Mouse (Mus musculus) adrenal gland, postnatal 14 days (tissue): Measurements from ENCODE around the gene Rsg1. TPM values are rescaled to one million over a fixed set of nuclear protein-coding genes. Genes with fewer than 3 reads are reported as not detected.

Source experiments
- DNase-seq: peaks from one replicate; pipeline ENCODE4 v3.0.0; 2021; ENCODE audit warnings: mixed read lengths
- long read RNA-seq, 2 experiments: library from polyadenylated mRNA; stranded (forward); transcript quantifications; one replicate each; pipeline ENCODE4 v2.0.0; 2021
- total RNA-seq: library from RNA; stranded (reverse); gene quantifications from 2 replicates; pipeline ENCODE4 v1.2.3, GENCODE M21; 2021

Rsg1 gene
- 1.1 and 1.8 TPM in 2 replicates for total RNA-seq
- long read RNA-seq, experiment 1, partial matches to known transcripts, result 0 of 1 reads
- long read RNA-seq, experiment 1, other reads (novel, unspliced or antisense), result 0 of 1 reads
- long read RNA-seq, experiment 2, result 0 reads

DNA sequence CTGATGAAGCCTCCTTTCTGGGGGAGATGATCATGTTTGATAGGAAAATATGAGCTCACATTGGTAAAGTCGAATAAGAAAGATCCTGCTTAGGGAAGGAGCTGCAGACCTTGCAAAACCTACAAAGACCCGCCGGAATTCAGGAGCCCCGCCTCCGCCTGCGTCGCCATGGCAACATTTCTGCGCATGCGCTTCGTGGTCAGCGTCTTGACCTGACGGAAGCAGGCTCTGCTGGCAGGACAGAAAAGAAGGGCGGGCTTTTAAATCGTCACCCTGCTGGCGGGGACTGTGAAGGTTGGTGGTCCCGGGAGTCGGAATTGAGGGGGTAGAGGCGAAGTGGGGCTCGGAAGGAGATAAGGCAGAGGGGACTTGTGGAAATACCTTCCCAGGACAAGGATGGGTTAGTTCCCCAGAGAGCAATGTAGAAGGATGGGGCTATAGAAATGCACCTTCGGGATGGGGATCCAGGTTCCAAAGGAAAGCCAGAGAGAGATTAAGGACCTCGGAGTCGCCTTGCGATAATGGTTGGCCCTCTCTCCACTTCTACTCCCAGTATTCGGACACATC lies at the start of gene Rsg1:
Rsg1 (plus strand) TSS at position 187 of the 567 bp plus-strand sequence.
- DNase-seq, result peak; percentile 95

DNA sequence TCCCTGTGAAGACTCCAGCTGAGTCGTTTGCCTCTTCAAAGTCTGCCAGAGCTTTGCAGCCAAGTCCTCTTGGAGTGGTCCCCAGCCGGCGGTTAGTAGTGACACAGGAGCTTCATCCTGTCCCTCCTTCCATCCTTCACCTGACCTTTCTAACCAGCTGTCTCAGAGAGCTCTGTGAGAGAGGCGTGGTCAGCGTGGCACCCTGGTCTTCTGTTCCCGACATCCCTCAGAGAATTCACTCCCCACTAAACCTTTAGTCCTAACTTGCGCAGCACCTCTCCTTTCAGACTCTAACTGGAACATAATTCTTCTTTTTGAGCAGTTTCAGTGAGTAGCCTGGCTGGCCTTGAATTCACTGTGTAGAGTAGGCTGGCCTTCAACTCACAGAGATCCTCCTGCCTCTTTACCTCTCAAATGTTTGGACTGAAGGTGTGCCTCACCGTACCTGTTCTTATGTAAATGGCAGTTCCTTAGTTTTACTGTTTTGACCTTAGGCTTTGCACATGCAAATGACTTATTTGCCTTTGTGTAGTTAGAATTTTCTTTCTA lies 47.9 kb upstream of the Rsg1 start:
- DNase-seq, result no peak

DNA sequence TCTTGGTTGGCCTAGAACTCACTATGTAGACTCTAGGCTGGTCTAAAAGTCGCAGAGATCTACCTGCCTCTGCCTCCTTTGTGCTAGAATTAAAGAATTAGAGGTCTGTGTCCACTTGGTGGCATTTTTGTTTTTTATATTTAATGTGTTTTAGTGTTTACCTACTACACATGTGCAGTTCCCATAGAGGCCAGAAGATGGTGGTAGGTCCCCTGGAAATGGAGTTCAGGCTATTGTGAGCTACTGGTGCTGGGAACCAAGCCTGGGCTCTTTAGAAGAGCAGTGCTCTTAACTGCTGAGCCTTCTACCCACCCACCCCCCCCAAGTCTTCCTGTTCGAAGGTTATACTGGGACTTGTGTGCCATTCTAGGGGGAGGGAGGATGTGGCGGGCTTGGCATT lies 46.6 kb upstream of the Rsg1 start:
- DNase-seq, result no peak

DNA sequence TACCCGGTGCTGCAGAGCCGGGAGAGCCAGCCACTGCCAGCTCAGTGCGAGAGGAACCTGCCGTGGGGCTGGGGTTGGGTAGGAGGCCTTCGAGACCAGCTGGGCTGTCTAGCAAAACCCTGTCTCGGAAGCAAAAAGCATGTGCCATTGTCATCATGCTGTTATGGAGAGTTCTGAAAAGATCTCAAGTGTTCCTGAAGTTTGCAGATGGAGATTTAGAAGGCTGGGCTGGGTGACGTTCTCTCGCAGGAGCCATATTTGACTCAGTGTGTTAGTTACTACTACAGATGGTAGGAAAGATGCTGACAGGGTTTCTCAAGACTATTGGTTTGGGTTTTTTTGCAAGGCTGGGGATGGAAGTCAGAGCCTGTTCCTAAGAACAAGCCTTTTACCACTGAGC lies 41.6 kb upstream of the Rsg1 start:
- DNase-seq, result no peak

DNA sequence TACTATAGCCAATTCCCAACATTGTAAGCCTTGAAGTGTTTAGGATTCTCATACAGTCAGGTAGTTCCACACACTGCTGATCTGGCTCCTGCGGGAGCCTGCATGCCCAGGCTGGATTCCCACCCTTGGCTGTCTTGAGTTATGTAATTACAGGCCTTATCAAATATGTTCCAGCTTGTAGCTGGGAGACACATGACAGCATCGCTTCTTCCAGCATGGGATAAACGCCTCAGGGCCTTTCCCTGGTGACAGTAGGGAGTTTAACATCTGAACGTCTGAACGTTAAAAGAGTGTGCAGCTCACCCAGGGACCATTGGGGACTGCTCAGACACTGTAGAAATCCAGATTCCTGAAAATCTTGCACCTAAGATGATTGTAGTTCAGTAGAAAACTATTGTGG lies 38.0 kb upstream of the Rsg1 start:
- DNase-seq, result no peak

DNA sequence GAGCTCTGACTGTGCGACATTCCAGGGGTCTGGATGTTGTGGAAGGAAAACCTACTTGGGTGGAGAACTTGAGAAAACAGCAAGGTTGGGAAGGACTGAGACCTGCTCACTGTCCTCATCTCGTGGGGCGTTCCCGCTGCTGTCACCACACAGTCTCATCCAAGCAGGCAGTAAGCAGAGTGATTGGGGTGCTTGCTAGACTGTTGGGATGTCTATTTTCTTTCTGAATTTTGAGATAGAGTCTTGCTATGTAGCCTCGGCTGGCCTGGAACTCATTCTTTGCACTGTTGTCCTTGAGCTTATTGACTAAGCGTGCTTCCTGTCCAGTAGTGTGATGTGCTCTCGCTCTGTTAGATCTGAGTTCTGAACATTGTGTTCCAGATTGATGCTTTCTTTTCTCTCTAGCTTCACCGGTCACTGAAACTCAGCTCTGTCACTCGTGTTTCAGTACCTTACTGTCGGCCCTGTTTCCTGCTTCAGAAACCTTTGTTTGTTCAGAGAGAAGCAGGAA lies 37.4 kb upstream of the Rsg1 start:
- no peak for DNase-seq

DNA sequence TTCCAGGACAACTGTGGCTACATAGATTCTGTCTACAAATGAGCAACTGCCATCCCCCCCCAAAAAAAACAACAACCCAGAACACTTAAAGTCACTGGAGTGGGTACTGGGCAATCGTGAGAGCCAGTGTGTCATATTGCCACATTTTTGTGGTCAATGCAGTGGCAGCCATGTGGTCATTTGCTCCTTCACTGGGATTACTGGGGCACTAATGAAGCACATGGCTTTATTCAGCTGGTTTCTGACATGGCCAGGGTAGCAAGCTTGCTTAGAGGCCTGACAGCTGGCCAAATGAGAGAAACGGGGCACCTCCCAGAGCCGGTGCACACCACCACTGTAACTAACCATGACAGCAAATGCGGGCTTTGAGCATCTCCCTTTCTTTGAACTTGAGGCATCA lies 35.3 kb upstream of the Rsg1 start:
- no peak for DNase-seq

DNA sequence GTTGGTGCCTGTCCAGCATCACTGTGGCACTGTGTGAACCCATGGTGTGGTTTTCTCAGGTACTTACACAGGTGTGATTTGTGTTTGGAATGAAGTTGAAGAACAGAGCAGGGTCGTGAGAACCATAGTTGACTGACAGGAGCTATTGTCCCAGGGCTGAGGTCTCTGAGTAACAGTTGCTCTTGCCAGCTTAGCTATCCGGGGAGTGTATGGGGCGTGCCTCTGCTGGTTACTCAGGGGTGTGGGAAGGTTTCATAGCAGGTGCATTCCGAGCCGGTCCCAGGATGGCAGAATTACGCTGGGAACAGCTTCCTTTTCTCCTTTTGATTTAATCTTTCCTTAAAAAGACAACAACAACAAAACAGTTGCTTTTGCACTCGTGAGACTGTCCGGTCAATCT lies 32.9 kb upstream of the Rsg1 start:
- DNase-seq, result no peak

DNA sequence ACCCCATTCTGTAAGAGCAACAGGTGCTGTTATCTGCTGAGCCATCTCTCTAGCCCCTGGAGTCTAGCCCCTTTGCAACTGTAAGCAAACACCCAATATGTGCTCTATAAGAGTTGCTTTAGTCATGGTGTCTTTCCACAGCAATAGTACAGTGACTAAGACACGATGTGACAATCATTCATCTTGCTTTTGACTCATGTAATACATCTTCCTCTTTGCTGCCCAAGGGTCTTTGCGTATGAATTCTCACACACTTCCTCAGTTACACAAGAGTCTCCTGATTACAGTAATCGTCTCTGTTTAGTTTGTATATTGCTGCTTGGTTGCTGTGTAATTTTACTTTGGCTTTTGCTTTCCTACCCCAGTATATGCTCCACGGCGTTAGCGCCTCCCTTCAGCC lies 31.8 kb upstream of the Rsg1 start:
- DNase-seq, result no peak

DNA sequence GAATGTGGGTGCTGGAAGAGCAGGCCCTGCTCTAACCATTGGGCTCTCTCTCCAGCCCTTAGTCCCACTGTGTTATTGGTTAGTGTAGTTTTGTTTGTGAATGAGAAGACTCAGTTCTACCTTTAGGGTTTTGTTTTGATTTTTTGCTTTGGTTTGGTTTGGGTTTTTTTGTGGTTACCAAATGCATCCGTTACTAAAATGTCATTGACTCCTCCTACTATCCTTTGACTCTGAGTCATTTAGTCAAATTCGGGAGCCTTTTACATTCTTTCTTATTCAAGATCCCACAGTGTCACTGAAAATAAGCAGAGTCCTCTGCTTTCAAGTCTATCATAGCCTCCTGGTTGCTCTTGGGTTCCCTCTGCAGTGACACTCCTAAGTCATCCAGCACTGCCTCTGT lies 29.8 kb upstream of the Rsg1 start:
- DNase-seq, result no peak

DNA sequence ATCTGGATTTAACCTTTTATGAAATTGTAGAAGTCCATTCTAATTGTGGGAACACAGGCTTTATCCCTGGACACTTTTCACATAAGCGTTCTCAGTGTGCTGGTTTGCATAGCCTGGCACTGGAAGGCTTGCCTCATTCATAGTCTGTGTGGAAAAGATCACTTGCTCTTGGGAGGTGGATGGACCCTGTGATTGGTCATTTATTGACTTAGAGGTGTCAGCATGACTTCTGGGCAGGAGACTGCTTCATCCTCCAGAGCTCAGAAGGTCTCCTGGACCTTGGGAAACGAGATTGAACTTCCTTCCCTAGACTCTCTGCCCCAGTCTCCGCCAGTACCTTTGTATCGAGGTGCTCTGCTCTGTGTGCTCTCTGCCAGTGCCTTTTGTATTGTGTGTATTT lies 29.3 kb upstream of the Rsg1 start:
- DNase-seq, result no peak

DNA sequence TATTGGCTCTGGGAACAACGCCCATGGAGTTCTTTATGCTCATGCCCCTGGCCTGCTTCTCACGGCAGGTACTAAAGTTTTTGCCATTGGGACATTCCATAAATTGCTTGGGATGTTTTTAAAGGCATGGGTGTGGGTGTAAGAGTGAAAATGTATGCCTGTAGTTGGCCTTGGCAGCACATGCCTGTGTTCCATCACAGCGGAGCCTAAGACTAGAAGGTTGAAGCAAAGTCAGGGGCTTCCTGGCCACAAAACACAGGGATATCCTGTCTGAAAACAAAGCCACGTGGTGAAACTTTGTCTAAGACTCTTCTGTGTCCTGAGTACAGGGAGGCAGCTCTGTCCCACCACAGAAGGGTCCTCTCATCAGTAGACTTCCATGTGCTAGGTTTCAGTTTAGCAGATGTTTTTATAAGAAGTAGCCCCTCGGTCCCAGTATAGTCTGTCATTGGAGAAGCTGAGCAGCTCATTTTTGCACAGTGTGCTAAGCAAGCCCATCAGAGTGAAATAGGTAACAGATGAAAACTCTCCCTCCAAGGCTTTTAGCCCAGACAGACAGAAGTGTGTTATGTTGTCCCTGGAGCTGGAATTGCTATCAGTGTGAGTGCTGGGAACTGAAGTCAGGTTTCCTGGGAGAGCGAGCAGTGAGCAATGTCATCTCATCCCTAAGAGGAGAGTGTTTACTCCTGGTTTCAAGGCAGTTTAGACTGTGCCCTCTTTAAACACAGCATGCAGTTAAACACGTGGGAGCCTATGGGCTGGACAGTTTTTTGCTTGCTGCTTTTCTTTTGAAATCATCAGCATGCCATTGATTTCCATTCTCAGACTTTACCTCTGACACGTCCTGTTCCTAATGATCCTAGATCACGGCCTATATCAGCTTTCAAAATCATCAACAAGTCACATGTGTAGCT lies 26.6 kb upstream of the Rsg1 start:
- DNase-seq, result no peak

DNA sequence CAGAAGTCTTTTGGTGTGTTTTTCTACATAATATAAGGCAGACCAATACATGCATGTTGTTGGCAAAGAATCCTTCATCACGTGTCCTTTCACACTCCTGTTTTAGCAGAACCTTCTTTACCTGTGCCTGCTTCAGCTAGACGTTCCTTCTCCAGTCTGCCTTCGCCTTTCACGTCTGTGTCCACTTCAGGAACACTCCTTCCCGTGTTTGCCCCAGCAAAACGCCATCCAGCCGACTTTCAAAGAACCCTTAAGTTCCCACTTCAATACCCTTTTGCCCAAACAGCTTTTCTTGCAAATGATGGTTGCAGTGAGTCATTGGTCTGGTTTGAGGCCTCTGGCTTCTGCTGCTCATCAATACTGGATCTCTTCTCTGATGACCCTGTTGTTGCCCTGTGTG lies 22.5 kb upstream of the Rsg1 start:
- DNase-seq, result no peak

DNA sequence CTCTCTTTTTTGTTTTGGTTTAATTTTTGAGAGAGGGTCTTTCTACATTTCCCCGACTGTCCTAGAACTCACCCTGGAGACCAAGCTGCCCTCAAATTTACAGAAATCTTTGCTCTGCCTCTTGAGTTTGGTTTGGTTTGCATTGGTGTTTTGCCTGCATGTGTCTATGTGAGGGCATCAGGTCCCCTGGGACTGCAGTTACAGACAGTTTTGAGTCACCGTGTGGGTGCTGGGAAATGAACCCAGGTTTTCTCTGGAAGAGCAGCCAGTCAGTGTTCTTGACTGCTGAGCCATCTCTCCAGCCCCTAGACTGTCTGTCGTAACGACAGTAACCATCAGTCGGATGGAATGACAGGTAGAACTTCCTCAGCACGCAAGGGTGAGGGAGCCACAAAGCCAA lies 19.2 kb upstream of the Rsg1 start:
- no peak for DNase-seq

DNA sequence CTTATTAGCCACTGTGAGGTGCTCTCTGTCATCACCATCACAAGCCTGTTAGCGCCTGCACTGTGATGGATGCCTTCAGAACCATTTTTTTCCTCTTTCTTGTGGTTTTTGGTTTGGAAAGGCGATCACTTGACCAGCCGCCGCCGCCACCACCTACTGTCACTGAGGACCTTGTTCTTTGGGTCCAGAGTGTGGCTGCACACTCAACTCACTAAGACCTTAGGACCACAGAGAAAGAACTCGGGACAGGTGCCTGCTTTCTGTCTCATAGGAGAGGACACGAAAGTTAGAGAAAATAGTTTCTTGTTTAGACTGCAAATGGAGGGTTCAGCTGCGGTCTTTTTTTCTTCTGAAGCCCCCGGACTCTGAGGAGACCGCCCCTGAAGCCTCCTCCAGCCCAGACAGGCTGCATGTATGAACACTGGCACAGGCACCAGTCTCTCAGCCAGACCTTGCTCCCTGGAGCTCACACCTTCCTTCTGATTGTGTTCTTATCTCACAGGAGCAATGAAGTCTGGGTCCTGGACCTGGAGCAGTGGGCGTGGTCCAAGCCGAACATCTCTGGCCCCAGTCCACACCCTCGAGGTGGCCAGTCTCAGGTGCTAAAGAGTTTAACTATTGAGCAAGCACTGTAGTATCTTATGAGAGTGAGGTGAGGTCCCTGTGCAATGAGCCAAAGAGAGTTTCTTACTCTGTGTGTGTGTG lies 16.6 kb upstream of the Rsg1 start:
- no peak for DNase-seq

DNA sequence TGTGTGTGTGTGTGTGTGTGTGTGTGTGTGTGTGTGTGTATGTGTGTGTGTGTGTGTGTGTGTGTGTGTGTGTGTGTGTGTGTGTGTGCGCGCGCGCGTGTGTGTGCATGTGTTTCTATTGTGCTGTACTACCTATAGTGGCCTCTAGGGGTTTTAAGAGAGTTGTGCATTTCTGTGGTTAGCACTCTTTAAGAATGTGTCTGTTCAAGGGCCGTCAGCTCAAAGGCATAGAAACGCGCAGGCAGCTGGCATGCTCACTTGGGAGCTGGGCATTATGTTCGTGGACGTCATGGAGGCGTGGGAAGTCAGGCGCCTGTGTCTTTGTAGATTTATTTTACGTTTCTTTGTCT lies 16.1 kb upstream of the Rsg1 start:
- DNase-seq, result no peak

DNA sequence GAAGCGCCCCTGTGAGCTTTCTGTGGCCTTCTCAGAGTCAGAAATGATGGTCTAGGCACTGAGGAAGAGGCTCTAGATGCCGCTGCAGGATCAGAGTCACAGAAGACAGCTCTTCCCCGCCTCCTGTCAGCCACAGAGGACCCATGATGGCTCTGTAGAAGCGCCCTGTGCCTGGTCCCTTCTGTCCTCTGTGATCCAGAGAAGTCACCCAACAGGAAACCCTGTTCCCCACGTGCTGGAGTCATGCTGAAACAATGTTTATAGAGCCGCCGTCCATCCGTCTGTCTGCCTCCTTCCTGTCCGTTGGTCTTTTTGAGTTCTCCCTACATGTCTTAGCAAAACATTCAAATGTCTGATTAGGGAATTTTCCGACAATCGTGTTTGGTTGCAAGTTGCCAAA lies 12.8 kb upstream of the Rsg1 start:
- DNase-seq, result peak; percentile 11

DNA sequence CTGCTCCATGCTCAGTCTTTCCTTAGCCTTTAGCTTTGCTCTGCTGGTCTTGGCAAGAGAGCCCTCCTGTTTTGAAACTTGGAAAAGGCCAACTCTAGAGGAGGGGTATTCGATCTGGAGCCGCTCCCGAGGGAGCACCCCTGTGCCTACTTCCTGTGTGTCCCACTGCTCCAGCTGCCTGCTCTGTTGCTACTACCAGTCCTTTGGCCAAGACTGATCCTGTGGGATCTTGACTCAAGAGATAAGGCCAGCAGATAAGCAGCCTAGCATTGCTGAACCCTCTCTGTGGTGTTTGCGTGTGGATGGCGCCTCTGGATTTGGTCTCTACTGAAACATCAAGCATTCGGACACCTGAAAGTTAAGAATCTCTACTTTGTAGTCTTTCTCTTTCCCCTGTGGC lies 11.6 kb upstream of the Rsg1 start:
- DNase-seq, result peak; percentile 15

DNA sequence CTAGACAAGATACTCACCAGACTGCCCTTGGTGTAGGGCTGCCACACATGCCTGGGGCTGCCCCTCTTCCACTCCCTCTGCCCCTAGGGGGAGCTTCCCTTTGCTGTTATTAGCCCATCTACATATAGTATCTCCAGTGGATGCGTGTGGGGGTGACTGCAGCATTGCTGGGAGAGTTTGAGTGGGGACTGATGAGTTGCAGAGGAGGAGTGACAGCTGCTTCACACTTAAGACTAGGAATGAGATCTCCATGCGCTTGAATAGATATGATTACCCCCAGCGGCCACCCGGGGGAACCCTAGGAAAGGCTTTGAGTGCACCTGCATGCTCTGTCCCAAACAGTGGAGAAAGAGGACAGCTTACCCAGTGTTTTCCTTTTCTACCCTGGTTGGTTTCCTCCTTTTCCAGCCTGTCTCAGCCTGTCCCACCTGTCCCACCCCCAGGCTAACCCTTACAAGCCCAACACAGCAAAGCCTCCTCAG lies 9.1 kb upstream of the Rsg1 start:
- peak; percentile 69 for DNase-seq

DNA sequence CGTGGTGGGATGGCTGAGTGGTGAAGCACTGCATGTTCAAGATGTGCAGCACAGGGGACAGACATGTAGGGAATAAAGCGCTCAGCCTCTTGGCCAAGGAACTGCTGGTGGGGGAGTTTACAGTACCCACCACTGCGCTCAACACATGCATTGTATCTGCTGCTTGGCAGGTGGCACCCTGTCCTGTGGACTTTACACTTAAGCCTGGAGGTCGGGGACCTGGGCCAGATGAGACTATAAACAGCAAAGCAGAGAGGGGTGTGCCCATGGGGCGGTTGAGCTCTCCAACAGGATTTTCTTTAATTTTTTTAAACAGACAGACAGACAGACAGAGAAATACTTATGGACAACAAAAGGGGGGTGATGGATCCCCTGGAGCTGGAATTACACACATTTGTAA lies 6.7 kb upstream of the Rsg1 start:
- no peak for DNase-seq

DNA sequence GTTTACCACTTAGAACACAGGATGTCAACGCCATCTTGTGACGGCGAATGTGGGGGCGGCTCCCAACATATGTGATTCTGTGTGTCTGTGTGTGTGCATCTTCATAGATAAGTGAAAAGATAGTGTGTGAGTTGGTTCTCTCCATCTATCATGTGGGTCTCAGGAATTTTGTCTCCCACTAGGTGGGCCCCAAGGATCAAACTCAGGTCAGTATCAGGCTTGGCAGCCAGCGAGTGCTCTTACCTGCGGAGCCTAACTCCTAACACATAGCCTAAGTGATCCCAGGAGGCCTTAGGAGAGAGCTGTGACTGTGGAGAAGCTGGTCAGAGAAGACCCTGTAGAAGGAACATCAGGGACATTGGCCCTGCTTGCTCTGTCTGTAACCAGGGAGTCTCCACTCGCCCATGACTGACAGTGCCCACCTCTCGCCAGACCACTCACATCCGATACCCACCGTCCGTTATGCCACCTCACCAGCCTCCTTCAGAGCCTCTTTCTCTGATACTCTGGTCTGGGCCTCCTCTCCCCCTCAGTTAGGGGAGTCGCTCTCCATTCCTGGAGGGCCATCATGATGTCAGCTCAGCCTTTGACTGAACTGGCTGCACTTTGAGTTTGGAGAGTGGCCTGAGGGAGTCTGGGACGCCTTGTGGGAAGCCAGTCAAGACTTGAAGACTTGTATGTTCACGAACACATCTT lies 3.1 kb upstream of the Rsg1 start:
- DNase-seq, result no peak

DNA sequence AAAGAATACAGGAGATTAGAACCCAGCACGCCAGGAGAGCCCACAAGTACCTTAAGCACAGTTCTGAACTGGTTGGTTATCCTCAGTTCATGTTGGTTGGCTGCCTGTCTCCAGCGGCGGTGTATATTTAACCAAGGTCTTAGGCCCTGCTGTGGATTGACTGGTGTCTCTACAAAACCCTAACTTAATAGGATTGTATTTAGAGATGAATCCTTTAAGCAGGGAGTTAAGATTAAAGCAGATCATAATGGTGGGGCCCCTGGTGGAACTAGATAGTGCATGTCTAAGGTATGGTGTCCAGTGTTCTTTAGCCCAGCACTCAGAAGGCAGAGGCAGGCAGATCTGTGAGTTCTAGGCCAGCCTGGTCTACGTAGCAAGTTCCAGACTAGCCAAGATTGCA lies 2.1 kb upstream of the Rsg1 start:
- DNase-seq, result no peak
